Mouse (Mus musculus): ENCODE results near the gene Fam92b.

The Fam92b gene

DNA sequence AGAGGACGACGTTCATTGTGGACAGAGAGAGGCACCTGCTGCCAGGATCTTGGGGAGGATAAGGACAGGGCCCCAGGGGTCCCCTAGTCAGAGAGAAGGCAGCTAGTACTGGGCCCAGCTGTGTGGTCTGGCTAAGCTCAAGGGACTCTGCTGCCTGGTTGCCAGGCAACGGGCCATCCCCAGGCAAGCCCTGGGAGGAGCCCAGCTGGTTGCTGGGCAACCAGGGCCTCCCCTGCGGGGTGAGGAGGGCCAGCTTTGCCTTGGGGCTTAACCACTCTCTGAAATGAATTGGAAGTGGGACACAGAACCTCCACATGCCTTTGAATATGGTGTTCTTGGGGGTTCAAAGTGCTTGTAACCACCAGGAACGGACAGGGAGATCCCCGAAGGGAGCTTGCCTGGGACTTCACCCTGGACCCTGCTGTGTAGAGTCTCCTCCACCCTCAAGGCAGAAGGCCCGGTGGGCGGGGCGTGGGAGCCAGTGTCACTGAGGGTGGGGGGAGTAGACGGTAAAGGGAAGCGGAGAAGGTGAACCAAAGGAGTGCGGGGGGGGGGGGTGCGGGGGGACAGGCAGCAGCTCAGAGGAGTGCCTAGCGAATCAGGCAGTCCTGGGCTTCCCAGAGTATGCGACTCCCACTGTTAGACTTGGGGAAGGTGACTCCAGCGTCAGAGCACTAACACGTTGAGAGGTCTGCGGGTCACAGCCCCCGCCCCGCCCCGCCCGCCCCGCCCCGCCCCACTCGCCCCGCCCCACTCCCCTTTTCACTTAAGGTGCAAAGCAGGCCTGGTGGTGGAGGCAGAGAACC lies at the start of gene Fam92b:
TSS of gene Fam92b (minus strand) at position 149 of the 806 bp plus-strand sequence.
- in situ Hi-C loops (cut with MboI), result no loop called here

DNA sequence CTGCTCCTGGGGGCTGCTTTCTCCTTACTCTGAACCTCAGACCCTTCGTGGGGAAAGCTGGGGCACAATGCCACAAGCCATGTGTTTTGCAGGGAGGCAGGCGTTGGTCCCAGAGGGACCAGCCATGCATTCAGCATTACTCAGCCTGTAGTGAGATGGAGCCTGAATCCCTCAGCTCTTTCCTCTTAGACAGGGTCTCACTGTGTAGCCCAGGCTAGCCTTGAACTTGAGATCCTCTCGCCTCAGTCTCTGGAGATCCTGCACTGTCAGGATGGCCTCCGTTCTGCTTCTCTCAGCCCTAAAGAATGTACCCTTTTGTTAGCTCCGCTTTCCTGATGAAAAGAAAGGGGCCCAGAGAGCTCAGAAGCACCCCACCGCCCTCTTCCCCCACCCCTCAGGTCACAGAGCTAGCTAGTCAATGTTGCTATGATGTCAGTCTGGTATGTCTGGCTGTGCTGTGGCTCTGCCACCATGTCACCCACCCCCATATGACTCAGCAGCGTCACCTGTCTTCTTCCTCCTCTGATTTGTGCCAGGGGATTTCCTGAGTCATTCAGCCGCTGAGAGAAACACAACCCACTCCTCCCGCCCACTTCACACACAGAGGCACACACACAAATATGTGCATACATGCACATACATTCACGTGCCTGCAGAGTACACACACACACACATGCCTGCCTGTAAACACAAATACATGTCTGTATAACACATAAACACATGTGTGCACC lies 48.3 kb upstream of the Fam92b start:
- in situ Hi-C loops (cut with MboI), result no loop called here

DNA sequence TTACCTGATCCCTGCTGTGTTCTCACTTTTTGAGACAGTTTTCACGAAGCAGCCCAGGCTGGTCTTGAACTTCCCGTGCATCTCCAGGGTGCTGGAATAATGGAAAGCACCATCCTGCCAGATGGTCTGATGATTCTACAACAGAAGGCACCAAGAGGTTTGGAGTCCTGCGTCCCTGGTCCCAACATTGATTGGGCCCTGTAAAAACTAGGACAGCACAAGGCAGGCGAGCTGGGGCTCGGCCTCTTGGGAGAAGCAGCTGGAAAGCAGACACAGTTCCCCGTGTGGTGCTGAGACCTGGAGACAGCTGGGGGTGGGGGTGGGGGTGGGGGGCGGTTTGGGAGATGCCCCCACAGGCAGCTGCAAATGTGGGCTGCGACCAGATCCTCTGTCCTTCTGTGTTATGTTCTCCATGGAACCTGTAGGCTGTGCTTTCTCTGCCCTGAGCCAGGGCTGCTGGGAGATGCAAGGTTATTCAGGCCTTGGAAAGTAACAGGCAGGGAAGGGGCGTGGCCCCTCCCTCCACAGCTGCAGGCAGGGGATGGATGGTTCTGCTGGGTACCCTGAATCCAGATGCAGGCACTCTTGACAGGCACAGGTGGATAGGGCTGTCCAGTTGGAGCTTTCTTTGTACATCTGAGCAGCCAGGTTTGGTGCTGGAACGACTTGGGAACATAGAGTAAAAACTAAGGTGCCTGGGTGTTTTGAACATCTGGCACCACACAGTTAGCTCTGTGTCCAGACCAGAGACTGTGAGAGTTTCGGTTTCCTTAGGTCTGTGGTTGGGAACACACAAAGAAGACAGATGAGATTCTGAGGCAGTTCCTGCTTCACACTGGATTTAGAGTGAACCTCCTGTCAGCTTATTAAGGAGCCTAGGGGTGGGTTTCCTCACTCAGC lies 47.5 kb upstream of the Fam92b start:
- in situ Hi-C loops (cut with MboI), result no loop called here

DNA sequence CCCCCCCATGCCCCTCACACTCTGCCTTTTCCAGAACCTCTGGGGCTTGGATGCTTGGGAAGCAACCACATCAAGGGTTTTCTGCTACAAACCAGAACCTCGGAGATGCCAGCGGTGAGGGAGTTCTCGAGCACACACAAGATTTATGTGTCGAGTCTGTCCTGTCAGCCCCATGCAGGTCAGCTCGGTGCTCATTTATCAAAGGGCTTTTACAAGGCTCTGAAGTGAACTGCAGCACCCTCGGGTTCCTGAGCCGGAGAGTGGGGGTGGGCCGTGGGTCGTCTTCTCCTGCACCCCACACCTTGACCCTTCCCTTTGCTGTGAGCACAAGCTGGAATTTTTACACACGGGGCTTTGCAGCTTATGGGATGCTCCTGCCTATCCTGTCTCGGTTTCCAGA lies 45.3 kb upstream of the Fam92b start:
- in situ Hi-C loops (cut with MboI), result no loop called here

DNA sequence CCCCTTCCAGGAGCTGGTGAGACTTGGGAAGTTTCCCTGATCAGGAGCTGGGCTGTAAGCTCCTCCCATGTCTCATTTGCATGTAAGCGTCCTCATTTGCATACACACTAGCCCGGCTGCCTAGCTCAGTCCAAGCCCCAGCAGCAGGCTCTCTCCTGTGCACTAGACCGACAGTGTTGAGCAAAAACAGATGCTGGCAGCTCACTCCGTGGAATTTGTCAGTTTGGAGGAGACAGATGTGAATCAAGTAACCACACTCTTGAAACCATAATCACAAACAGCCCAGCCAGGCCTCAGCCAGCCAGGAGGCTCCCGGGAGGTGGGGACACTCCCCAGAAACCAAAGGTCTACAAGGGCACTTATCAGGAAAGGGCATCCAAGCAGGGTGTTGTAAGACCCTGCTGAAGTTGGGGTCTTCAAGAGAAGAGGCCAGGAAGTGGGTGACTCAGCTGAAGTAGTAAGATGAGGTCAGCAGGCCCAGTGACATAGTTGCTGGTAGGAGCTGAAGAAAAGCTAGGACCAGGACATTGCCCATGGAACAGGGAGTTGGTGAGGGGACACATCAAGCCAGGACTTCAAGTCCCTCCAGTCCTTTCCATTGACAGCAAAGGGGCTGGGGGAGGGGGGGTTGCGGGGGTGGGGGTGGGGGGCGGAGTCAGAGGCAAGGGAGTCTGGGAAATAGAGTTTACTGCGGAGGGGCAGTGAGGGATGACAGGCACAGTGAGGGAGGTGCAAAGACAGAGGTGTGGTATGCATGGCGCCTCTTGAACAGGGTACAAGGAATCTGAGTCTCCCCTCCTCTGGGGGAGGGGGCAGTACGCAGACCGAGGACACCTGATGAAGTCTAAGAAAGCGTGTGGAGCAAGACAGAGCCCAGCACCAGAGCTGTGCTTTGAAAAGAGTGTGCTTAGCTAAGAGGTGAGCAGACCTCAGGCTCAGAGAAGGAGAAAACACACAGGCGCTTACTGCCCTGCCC lies 39.9 kb upstream of the Fam92b start:
- in situ Hi-C loops (cut with MboI), result no loop called here

DNA sequence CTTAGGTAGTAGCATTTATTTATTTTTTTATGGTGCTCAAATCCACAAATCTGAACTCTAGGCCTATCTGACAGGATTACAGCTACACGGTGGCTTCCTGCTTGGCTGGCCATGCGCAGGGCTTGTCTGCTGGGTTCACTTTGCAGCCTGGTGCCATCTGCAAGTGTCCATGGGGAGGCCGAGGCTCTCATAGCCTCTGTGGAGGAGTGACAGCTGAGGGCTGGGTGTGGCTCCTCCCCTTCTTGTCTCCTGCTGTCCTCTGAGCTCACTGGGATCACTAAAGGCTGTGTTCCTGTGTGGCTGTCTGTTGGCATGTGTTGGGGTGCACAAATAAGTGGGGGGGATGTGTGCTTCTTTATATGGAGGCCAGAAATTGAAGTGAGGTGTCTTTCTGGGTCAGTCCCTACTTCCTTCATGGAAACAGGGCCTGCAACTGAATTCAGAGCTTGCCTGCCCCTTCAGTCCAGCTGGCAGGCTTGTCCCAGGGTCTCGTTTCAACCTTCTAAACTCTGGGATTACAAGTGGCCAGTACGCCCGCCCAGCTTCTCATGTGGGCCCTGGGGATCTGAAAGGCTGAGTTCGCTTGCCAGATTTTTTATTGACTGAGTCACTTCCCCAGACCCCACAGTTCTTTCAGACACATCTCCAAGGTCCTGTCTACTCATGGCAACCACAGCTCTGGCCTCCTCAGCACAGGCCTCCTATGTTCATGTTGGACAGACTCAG lies 38.3 kb upstream of the Fam92b start:
- in situ Hi-C loops (cut with MboI), result no loop called here

DNA sequence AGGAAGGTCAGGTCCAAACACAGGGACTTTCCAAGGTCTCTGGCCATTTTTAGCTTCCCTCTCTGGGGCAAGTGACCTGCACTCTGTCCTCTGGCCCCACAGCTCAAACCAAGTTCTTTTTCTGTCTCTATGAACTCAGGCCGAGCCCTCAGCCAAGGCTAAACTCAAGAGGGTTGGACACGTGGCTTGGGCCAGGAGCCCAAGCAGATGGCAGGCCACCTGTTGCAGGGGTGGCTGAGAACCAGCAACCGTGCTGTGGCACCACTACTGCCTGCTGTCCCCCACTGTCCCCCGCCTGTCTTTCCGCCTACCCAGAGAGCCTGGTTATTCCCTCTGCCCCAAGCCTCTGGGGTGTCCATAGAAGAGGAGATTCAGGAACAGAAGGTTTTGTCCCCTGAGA lies 36.7 kb upstream of the Fam92b start:
- in situ Hi-C loops (cut with MboI), result no loop called here

DNA sequence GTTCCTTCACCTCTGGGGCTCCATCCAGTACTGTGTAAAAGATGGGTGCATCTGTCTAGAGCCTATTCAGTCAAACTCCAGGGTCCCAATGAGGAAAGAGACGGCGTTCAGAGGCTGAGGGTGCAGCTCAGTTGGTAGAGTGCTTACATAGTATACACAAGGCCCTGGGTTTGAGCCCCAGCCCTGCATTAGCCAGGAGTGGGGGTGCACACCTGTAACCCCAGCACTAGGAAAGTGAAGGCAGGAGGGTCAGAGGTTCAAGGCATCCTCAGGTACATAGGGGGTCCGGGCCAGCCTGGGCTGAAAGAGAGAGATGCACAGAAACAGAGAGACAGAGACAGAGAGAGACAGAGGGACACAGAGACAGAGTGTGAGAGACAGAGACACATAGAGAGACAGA lies 36.0 kb upstream of the Fam92b start:
- in situ Hi-C loops (cut with MboI), result no loop called here

DNA sequence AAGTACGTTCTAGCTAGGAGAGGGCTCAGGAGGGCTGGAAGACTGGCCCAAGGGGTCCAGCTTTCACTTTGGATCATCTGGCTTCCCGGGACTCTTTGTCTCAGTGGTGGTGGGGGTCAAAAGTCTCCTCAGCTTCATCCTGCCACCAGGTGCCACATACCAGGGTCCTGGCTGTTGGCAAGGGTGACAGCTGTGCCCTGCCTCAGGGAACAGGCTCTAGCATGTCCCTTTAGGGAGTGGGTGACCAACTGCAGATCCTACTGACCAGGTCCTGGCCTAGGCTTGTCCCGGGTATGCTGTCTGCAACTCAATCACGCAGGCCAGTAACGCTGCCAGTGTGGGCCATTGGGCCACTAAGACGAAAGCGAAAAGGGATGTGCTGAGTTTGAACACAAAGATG lies 35.3 kb upstream of the Fam92b start:
- in situ Hi-C loops (cut with MboI), result no loop called here

DNA sequence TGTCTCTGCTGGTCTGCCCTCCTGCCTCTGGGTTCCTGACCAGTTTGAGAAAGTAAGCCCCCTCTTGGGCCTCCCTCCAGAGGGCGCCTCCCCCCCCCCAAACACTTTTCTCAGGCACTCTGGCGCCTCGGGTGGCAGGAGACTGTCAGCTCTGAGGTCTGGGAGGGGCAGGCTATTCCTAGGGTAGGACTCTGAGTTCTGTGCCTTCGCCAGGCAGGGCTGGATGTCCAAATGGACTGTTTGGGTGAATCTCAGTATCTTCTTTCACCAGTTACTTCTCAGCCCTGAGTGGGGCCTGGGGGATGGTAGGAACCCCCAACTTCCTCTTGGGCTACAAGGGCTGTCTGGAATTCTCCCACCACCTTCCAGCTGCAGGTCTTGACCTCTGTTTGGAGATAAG lies 34.1 kb upstream of the Fam92b start:
- in situ Hi-C loops (cut with MboI), result no loop called here

DNA sequence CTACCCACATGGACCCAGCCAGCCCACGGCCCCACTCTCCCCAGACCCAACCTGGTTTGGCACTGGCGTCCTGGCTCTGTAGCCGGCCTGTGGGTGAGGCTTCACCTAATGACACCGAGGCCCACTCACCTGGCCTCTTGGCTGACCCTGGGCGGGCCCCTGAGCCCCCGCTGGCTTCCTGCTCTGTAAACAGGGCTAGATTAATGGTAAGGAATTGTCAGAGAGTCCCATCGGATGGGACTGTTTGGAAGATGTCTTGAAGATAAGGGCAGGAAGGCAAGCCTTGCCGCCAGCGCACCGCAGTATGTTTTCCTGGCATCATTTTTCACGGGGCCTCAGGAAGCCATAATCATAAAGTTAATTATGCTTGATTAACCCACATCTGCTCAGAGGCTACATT lies 30.8 kb upstream of the Fam92b start:
- in situ Hi-C loops (cut with MboI), result no loop called here

DNA sequence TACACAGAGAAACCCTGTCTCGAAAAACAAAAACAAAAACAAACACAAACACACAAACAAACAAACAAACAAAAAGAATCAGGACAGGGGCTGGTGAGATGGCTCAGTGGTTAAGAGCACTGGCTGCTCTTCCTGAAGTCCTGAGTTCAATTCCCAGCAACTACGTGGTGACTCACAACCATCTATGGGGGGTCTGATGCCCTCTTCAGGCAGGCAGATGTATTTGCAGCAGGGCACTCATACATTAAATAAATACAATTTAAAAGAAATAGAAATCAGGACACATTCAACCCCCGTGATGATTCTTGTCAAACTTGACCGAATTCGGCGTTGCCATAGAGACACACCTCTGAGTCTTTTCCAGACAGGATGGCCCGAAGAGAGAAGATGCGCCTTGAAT lies 30.1 kb upstream of the Fam92b start:
- in situ Hi-C loops (cut with MboI), result no loop called here

DNA sequence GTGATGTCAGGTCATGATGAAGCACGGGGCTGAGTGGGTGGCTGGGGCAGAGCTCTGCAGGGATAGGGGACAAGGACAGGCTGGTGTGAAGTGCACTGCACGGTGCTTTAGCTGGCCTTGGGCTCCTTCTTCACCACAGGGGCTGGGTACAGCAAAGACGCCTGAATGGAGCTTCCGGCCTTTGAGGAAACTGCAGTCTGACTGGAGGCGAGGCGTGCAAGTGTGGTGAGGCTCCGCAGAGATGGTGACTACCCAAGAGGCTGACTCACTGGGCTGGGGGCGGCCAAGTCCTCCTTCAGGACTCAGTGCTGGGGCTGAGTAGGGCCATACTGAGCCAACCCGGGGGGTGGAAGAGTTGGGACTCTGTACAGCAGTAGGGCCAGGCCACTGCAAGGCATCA lies 28.6 kb upstream of the Fam92b start:
- in situ Hi-C loops (cut with MboI), result no loop called here

DNA sequence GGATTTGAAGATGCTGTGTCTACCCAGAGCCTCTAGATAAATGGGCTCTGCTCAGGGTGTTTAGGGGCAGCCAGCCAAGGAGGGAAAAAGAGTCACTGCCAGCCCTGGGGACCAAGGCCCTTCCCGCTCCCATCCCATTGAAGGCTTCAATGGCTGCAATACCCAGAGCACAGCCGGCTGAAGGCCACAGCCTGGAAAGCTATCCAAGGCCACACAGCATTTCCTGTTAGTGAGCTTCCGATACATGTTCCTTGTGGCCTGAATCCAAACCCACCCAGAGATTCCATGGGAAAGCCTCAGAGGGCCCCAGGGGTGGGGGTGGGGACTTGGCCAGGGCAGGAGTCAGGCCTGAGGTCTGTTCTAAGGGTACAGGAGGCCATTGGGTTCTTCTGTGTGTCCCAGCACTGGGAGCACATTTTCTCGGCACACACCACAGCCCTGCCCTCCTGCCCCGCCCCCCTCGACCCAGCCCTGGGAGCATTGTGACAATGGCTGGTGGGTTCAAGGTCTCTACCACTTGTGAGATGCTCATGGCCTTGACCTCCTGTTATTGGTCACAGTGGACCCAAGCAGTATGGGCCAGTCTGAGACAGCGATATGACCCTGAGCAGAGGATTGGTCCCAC lies 27.6 kb upstream of the Fam92b start:
- in situ Hi-C loops (cut with MboI), result no loop called here

DNA sequence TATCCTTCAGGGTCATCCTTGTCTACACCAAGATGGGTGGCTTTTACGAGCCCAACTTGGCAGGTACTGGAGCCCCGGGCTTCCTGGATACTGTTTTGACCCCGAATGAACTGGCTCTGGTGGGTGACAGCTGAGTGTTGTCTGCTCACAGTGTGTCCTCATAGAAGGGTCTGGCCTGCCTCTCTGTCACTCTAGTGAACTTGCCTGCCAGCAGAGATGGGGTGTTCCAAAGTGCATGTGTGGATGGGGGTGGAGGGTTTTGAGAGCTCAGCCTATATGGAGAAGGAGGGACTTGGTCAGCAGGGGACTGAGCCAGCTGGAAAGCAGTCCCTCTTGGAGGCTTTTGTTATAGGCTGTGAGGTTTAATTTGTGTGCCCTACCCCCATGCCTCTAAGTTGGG lies 25.3 kb upstream of the Fam92b start:
- in situ Hi-C loops (cut with MboI), result no loop called here

DNA sequence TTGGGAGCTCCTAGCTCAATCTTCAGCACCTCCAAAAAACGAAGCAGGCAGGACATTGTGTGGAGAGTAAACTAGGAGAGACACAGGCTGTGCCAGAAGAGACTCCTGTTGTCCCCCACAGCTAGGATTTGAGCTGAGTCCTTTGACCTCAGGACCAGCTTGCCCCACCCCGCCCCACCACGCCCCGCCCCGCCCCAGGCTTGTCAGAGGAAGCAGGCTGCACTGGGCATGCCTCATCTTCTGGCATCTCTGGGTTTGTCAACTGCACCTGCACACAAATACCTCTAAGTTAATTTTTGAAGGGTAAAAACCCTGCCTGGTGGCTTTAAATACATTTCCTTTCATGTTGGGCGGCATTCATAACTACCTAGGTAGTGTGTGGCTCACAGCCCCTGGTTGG lies 24.1 kb upstream of the Fam92b start:
- in situ Hi-C loops (cut with MboI), result no loop called here

DNA sequence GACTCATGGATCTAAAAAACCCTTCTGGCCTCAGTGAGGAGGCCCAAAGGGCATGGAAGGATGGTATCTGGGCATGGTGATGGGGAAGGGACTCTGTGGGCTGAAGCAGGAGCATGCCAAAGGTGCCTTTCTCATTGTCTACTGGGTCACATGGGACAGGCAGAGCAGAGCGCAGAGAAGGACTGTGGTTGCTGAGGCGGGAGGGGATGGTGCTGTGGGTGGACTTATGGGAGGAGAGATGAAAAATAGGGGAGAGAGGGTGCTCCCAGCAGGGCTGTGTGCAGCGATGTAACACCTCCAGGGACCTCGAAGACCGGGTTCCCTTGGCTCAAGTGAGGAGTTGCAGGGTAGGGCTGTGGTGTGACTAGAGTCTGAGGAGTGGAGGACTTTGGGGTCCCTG lies 14.9 kb upstream of the Fam92b start:
- in situ Hi-C loops (cut with MboI), result no loop called here

DNA sequence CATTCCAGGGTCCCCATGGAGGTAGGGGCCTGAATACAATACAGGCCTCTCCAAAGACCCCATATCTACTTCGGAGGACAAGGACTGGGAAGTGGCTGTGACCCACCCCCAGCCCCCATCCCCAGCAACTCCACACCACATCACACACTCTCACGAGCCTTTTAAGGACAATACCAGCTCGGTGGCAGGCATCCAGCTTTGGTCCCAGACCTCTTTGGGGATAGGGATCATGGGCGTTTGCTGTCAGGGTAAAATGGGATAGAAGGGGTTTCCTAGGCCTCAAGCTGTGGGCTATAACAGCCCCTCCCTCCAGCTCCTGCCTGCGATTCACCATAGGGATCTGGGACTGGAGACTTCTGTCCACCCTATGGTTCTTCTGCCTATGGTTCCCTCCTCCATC lies 14.4 kb upstream of the Fam92b start:
- in situ Hi-C loops (cut with MboI), result no loop called here

DNA sequence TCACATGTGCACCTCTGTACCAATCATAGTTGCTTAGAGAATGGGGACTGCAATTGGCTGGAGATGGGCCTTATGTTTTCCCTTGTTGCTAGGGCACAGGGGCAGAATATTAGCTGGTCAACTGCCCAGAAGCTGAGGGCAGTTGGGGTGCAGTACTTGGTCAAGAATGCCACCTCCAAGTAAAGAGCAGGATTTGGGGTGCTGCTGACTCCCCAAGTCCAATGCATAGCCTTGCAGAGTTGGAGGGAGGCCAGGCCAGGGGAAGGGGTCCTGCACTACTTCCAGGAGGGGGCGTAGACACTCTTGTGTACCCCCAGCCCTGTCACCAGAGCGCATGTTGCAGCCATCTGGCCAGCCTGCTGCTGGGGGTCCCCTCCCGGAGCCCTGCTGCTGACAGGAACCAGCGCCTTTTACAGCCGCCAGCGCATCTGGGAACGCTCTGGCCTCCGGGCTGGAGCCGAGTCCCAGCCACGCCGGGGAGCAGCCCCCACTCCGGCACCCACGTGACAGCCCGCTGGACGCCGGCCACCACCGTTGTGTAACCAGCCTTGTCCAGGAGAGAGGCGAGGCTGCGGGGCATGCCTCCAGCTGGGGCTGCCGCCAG lies 13.6 kb upstream of the Fam92b start:
- in situ Hi-C loops (cut with MboI), result no loop called here
